Mouse (Mus musculus) heart, adult 11 months (tissue): ENCODE results near the gene Des.
A peak's percentile ranks its signal among the peaks of the same experiment; 100 is the strongest.

ENCODE experiments used
- DNase-seq: peaks from one replicate; pipeline ENCODE4 v3.0.0; 2022

The Des gene

GRCm38 (mm10) chr1:75385142-75385730 lies 25.1 kb downstream of the Des start:
- DNase-seq, result no peak

GRCm38 (mm10) chr1:75386149-75386548 lies 26.0 kb downstream of the Des start:
- no peak for DNase-seq

- DNase-seq, result peak; percentile 95
These were observed 27.4 kb downstream of the Des start for GRCm38 (mm10) chr1:75387469-75387928.

- peak; percentile 92 for DNase-seq
These were observed 28.1 kb downstream of the Des start for GRCm38 (mm10) chr1:75387929-75388897.

- DNase-seq, result no peak
These were observed 28.9 kb downstream of the Des start for GRCm38 (mm10) chr1:75388898-75389515.

GRCm38 (mm10) chr1:75393139-75393538 lies 33.0 kb downstream of the Des start:
- peak; percentile 98 for DNase-seq

GRCm38 (mm10) chr1:75393846-75394245 lies 33.7 kb downstream of the Des start:
- DNase-seq, result no peak

GRCm38 (mm10) chr1:75398761-75399402 lies 38.8 kb downstream of the Des start:
- DNase-seq, result peak; percentile 99

GRCm38 (mm10) chr1:75399755-75400492 lies 39.8 kb downstream of the Des start:
- DNase-seq, result peak; percentile 98

- no peak for DNase-seq
These were observed 40.5 kb downstream of the Des start for GRCm38 (mm10) chr1:75400493-75401115.

GRCm38 (mm10) chr1:75405547-75405946 lies 45.4 kb downstream of the Des start:
- DNase-seq, result no peak

GRCm38 (mm10) chr1:75406173-75406572 lies 46.0 kb downstream of the Des start:
- DNase-seq, result peak; percentile 89

GRCm38 (mm10) chr1:75407056-75407455 lies 46.9 kb downstream of the Des start:
- DNase-seq, result peak; percentile 92

GRCm38 (mm10) chr1:75408210-75408609 lies 48.1 kb downstream of the Des start:
- no peak for DNase-seq

- DNase-seq, result no peak
These were observed 49.8 kb downstream of the Des start for GRCm38 (mm10) chr1:75409950-75410349.

- no peak for DNase-seq
These were observed 52.1 kb downstream of the Des start for GRCm38 (mm10) chr1:75412196-75412595.

- no peak for DNase-seq
These were observed 53.6 kb downstream of the Des start for GRCm38 (mm10) chr1:75413749-75414148.
